Mouse (Mus musculus) retina, embryonic 14.5 days (tissue): ENCODE measurements at regions not wholly inside any gene's neighbourhood (a gene's known extent, or its start where the extent isn't known, plus 50 kb on each side); places are given as distances from the start of the nearest gene placed in this dataset.

Source experiments
- DNase-seq: peaks from one replicate; pipeline ENCODE4 v3.0.0-alpha.2; 2015; ENCODE audit warnings: low spot score

DNA sequence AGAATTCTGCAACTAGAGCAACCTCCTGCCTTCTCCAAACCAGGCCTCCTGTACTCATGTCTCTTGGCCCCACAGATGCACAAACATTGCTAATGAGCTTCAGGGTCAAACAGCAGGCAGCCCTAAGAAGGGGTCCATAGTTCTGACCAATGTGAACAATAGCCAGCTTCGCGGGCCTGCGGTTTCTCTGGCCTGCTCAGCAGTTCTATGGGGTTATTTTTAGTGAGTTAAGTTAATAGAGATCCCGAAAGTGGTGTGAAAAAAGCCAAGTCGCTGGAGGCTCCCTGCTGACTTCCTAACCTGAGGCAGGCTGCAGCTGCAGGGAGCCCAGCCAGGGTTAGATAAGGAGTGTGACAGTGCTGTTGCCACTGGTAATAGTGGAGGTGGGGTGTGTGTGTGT is 106.6 kb downstream of the Pdcd6ip start:
- no peak for DNase-seq

DNA sequence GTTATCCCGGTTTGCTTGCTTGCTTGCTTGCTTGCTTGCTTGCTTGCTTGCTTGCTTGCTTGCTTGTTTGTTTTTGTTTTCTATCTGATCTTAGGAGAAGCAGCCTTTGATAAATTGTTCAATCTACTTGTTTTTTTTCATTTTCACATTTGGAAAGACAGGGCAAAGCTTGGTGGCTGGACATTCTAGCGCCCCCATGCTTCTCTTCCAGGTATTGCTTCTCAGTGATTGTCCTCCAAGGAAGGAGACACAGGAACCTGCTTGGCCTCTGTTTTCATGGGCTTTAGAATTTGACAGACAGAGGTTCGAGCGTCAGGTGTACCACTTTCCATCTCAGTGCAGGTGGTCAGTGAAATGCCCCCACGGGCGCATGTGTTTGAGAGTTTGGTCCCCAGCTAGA is 120.8 kb downstream of the Pdcd6ip start:
- peak; percentile 22 for DNase-seq

DNA sequence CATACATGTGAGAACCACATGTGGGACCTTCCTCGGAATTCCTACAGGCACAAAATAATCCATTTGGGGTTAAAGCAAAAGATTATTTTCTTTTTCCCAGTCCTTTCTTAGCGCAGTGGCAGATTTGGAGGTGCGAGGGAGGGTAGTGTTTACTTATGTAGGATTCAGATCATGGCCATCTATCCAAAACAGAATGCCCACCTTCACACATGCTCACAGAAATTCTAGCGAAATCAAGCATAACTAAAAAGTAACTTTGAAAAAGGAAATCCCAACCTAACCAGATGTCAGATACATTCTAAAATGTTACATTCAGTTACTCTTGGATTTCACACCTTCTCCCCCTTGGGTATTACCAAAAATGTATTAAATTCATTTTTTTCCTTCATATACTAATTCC is 121.6 kb downstream of the Pdcd6ip start:
- DNase-seq = no peak

- DNase-seq = no peak
These were observed 129.8 kb downstream of the Pdcd6ip start for GRCm38 (mm10) chr9:113578221-113578620.

GRCm38 (mm10) chr9:113568849-113569248 is 139.2 kb downstream of the Pdcd6ip start:
- DNase-seq = no peak

DNA sequence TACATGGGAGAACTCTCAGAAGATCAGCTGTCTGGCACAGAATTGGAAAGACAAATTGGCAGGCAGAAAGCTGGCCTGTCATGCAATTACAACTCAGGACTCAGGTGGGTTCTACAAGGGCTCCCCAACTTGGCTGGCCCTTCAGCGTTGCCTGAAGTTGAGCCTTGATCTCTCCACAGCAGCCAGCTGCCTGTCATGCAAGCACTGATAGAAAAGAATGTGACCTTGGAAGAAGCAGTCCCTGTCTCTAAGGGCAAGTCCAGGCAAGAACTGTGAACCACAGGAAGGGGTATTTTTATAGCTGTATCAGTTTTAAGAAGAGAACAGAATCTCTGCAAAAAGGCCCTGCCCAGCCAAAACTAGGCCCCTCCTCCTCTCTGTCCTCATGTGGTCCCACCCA is 140.4 kb downstream of the Pdcd6ip start:
- DNase-seq = no peak

DNA sequence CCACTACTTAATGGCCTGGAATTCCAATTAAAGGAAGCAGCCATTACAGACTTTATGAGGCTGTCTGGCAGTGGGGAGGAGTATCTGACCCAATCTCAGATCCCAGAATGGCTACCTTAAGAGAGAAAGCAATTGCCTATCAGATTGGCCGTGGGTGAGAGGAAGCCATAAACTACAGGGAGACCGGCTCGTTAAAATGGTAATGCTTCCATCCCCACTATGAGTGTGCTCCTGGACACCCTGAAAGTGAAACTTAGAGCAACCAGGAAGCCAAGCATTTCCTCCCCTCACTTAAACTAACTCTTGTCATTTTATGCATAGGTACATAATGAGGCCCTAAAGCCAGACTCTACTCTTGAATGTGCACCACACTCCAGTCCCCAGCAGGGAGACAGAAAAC is 141.4 kb downstream of the Pdcd6ip start:
- DNase-seq = no peak

GRCm38 (mm10) chr9:113553911-113554310 is 154.1 kb downstream of the Pdcd6ip start:
- DNase-seq = no peak

- no peak for DNase-seq
These were observed 160.6 kb downstream of the Pdcd6ip start for GRCm38 (mm10) chr9:113547458-113547857.

GRCm38 (mm10) chr9:113528586-113528985 is 179.5 kb downstream of the Pdcd6ip start:
- DNase-seq = peak; percentile 71

- no peak for DNase-seq
These were observed 183.8 kb downstream of the Pdcd6ip start for GRCm38 (mm10) chr9:113524307-113524706.

DNA sequence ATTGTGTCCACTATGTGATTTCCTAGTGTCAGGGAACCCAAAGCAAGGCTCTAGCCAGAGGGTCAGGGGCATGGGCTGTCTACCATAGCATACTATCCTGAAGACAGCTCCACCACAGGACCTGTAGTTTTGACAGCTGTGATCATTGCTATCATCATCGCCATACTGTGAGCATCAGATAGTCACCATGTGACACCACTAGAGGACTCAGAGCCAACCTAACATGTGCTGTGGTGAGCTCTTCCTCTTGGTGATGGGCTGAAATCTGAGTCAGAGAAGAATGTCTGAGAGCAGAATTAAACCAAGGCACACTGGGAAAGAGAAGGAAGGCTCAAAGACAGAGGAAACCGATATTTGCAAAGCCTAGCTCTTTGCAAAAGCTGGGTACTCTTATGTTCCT is 184.9 kb downstream of the Pdcd6ip start:
- DNase-seq = no peak

GRCm38 (mm10) chr9:113519727-113520126 is 188.3 kb downstream of the Pdcd6ip start:
- DNase-seq = peak; percentile 60

GRCm38 (mm10) chr9:113518482-113518881 is 189.6 kb downstream of the Pdcd6ip start:
- DNase-seq = no peak

DNA sequence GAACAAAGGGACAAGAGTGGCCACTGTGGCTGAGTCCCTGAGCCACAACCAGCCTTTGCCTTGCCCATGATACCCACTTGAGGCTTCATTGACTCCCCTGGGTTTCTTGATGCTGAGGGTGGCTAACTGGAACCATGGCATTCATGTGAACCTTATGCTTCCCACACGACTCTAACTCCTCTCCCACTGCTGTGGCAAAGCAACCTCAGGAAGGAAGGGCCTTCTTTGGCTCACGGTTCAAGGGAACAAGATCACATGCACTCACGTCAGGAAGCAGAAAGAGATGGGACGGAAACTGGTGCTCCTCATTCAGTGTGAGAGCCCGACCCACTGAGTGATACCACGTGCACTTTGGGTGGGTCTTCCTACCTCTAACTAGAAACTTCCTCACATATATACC is 190.3 kb downstream of the Pdcd6ip start:
- no peak for DNase-seq

DNA sequence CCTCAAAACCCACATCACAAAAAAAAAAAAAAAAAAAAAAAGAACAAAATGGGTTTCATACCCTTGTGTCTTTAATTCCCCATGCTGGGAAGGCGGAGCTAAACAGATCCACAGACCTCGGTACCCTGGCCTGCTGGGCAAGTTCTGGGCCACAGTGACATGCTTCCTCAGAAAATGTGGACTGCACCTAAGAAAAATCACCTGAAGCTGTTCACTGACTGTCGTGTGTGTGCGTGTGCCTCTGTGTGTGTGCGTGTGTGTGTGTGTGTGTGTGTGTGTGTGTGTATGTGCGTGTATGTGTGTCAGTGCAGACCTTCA is 192.4 kb downstream of the Pdcd6ip start:
- no peak for DNase-seq

DNA sequence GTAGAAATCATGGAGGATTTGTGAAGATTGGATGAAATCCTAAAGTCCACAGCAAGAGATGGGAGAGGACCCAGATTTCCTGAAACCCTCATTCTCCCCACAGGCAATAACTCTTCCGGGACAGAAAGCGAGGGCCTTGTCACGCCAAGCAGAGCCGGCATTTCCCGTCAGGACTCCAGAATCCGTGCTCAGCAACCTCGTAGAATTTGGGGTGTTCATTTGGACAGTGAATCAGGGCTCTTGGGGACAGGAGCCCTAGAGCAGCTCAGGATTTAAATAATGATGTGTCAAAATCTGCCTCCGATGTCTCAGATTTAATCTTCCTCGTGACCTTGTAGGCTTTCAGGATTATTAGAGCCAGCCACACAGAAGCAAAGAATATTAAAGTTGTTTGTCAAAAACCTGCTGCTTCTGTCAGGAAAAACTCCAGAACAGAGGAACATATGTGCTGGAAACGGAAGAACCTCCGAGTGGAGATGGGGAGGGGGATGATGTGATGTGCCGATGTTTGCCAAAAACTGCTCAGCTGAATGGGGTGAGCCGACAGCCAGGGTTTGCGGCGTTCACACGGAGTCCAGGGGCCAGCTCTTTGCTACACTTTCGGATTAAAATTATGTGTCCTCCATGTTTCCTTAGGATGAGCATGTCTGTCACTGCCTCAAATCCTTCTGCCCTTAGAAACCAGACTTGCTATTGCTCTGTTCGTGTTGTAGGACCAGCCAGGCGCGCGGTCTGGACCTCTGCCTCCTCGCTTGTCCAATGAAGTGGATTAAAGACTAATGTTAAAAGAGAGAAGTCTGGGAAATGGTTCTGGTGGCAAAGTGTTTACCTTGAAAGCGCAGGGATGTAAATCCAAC is 193.0 kb downstream of the Pdcd6ip start:
- DNase-seq = no peak

DNA sequence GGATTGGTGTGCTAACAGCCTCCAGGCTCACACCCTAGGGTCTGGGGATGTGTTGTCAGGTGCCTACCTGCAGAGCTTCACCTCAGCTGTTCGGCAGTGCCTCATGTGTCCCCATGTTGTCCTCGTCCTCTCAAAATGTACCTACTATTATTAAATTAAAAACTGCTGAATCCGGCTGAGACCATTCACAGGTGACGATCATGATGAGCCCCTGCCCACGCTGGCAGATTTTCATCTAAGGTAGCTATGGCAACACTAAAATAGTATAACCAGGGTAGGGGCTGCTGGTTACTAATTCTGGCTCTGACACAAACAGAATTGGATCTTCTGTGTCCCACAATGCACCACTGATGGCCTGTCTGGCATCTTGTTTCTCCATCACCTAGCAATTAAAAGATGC is 196.8 kb downstream of the Pdcd6ip start:
- DNase-seq = no peak

DNA sequence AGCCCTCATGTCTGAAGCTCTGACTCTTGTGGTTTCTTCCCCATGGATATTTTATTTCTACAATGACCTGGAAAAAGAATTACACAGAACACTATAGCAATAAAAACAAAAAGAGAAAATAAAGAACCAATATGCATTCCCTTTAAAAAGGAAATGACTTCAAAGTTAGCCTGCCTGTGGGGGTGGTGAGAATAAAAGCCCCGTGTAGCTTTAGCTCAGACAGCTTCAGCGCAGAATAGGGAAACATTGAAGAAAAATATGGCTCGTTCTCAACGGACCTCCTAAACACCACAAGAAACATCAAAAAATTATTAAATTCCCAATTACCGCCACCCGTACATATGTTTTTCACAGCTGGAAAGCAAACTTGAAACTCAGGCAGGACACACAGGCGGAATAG is 198.7 kb downstream of the Pdcd6ip start:
- no peak for DNase-seq

DNA sequence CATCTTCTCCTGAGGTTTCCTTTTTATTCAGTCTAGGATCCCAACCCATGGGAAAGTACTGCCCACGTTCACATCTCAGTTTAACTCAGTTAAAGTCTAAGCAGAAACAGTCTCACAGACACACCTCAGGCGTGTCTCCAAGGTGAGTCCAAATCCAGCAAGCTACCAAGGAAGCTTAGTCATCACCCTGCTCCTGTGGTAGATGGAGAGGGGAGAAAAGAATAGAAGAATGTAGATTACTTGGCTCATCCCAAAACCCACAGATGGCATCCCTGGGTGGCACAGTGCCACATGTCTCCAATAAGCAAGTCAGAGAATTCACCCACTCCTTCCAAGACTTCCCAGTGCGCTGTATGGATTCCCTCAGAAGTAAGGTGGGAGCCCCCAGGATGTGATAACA is 199.2 kb downstream of the Pdcd6ip start:
- no peak for DNase-seq

DNA sequence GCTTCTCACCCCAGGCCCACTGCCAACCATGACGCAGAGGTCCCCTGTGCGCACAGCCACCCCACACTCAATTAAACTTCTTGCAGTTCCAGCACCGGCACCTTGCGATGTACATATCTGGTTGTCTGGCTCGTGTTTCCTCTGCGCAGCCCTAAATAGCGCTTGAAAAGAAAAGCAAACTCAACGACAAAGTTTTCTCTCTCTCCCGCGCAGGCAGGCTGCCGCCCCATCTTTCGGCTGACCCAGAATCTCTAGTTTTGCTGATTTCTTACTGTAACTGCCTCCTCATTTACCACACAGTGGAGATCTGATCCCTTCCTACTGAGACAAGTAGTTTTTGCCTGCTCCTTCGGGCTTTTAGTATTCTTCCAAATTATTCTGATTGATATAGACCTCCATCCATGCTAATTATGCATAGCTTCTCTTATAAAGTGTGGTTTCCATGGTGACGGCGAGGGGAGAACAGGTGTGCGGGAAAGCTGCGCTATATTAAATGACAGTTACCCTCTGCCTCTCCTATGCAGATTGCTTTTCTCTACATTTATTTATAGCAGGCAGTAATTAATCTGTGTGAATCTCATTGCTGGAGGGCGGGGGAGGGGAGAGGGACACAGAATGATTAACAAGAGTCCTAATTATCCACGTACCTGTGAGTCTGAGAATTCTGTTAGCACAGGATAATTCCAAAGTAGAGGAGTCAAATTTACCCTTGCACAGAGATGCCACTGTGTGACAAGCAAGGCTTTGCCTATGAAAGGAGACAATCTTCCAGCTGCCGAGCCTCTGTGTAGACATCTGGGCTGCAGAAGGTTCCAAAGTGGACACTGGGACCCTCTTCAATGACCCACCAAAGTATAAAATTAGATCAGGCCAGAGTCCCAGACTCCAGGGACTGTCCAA is 200.2 kb downstream of the Pdcd6ip start:
- DNase-seq = no peak

DNA sequence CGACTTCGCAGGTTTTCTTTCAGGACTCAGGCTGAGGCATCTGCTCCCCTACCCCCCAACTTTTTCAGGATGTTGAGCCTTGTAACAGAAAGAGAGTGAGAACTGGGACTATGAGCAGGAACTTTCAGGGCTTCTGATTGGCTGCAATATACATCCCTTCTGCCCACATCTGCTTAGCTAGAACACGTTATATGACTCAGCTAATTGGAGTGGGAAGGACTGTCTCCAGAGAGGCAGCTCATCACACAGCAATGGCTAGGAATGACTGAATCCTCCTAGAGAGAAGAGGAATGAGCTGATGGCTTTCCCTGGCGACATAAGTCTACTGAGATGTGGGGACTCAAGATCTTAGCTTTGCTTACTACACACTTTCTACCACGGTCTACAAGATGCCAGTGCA is 208.8 kb downstream of the Pdcd6ip start:
- no peak for DNase-seq

- DNase-seq = no peak
These were observed 211.8 kb downstream of the Pdcd6ip start for GRCm38 (mm10) chr9:113496176-113496732.
